Mouse (Mus musculus) cerebellum, adult 8-10 months (tissue): ENCODE measurements around the gene Olfr1112.
"Not testable (repeated sequence)": the region's sequence is repeated elsewhere in the genome, so short reads cannot be mapped to it uniquely, and the experiment has no call there.

Experiments
- DNase-seq: peaks from one replicate; pipeline ENCODE4 v3.0.0; 2022

Gene Olfr1112

DNA sequence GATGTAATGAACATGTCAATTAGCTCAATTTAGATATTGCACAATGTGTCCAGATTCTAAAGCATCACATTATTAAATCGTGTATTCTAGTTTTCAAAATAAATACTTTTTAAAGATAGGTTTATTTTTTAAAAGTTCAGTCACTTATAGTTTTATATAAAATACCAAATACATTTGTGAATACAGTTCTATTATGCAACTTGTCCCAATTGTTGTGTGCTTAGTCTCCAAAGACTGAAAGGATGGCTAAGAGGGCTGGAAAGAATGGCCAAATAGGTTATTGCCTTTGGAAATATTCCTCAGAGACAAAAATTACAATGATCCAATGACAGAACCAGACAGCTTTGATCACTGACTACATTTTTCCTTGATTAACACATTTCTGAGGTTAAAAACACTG is at the start of gene Olfr1112:
Gene Olfr1112, plus strand, starts transcription at position 301 of the 400 bp plus-strand sequence.
- DNase-seq, result no peak

DNA sequence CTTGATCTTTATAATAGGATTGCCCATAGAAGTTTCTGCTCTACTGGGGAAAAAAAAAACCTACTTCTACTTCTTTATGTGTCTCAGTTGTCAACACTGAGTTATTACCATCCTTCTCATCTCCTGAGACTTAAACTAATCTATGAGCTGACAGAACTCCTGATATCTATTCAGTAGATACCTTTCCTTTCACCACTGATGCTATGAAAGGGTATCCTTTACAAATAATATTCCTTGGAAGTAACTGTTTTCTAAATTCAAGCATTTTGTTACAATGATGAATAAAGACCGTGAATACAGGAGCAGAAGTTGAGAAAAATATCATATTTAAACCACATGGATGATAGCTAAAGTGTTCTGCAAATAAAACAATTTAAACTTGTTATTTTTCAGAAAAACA is 47.4 kb upstream of the Olfr1112 start, which contains the start of gene Olfr1110:
Gene Olfr1110, minus strand, starts transcription at position 101 of the 400 bp plus-strand sequence.
- DNase-seq, result no peak

DNA sequence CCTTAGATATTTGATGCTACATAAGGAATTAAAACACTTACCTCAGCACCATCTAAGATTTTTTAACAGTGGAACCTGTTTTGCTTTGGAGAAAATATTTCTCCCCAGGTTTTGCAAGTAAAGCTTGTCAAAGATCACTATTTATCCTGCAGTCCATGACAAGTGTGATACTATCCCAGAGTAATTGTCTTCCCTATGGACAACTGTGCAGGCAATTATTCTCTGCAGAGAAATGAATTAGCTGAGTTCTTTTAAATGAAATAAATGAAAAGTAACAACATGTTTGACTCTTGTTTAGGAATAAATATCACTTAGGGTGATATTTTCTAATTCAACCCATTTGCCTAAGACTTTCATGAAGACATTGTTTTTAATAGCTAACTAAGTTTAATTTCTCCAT is 35.1 kb upstream of the Olfr1112 start, which contains the start of gene Olfr1111:
Gene Olfr1111, minus strand, starts transcription at position 101 of the 400 bp plus-strand sequence.
- no peak for DNase-seq

GRCm38 (mm10) chr2:87167731-87168130 is 19.9 kb upstream of the Olfr1112 start:
- DNase-seq, result not testable (repeated sequence)

GRCm38 (mm10) chr2:87208670-87209069 is 21.1 kb downstream of the Olfr1112 start, which contains the start of gene Olfr1113:
TSS of gene Olfr1113 (plus strand) at chr2:87208970.
- DNase-seq, result no peak
